Mouse (Mus musculus) kidney, embryonic 16.5 days (tissue): Measurements from ENCODE around the gene Selenom. TPM values are rescaled to one million over a fixed set of nuclear protein-coding genes. Genes with fewer than 3 reads are reported as not detected.

Experiments used
- ATAC-seq: fragments of 200-750 bp; cut with Nextera tagmentation; 2 replicates; pipeline ENCODE4 v1.8.0; 2017; ENCODE audit warnings: moderate TSS enrichment; ENCODE audit not compliant: low FRiP score, low TSS enrichment
- H3K27ac ChIP-seq: fragments of 300-500 bp; sonication (generic); 2 replicates; pipeline ENCODE4 v1.5.1; 2014; ENCODE audit warnings: low read length
- H3K27me3 ChIP-seq: fragments of 300-500 bp; sonication (generic); 2 replicates; pipeline ENCODE4 v1.6.1; 2014; ENCODE audit warnings: low read length, control low read depth, mixed read lengths; ENCODE audit not compliant: insufficient read depth
- H3K36me3 ChIP-seq: fragments of 300-500 bp; sonication (generic); 2 replicates; pipeline ENCODE4 v1.6.1; 2014; ENCODE audit warnings: low read length, control low read depth, mixed read lengths; ENCODE audit not compliant: insufficient read depth
- H3K4me1 ChIP-seq: fragments of 300-500 bp; sonication (generic); 2 replicates; pipeline ENCODE4 v1.6.1; 2014; ENCODE audit warnings: low read length, control low read depth, mixed read lengths; ENCODE audit not compliant: insufficient read depth
- H3K4me2 ChIP-seq: fragments of 300-500 bp; sonication (generic); replicated peaks from 2 replicates; pipeline ENCODE4 v1.6.1; 2014; ENCODE audit warnings: low read depth, low read length
- H3K4me3 ChIP-seq: fragments of 300-500 bp; sonication (generic); 2 replicates; pipeline ENCODE4 v1.5.1; 2014; ENCODE audit warnings: mild to moderate bottlenecking, low read length
- H3K9ac ChIP-seq: fragments of 300-500 bp; sonication (generic); replicated peaks from 2 replicates; pipeline ENCODE4 v1.6.1; 2014; ENCODE audit warnings: low read length
- H3K9me3 ChIP-seq: fragments of 300-500 bp; sonication (generic); 2 replicates; pipeline ENCODE4 v1.6.1; 2016; ENCODE audit warnings: low read length, control low read depth
- WGBS: fragments of 180-500 bp; shearing (Covaris S2); extraction: QIAGEN DNeasy Blood & Tissue Kit; methylation state at CpG from one replicate; pipeline ENCODE4 v1.1.7; 2014; 5-methylcytosine and 5-hydroxymethylcytosine counted together
- polyA plus RNA-seq: library from polyadenylated mRNA; unstranded; fragments of >200 nt; fragmentation: Nextera tagmentation; extraction: Ambion mirVana; gene quantifications from 2 replicates; pipeline ENCODE4 v1.2.1, GENCODE M21; 2015

Selenom gene
- polyA plus RNA-seq, 1 experiment from 2014 or later = 114 TPM

GRCm38 (mm10) chr11:3519051-3519726 lies 4.7 kb downstream of the Selenom start:
- no peak overlapping the region for H3K4me2 ChIP-seq
- no peaks in the 10 kb centered on the region for H3K9me3 ChIP-seq
- H3K27ac ChIP-seq = no peak overlapping the region
- no peak overlapping the region for H3K9ac ChIP-seq
- ATAC-seq = no peak
- 66% methylated on average over 4 of the region's 4 CpGs for WGBS
- H3K27me3 ChIP-seq = peaks cover 2% of the 10 kb centered on the region; the same call in 1 of the 2 replicates
- H3K4me1 ChIP-seq = peaks cover 24% of the 10 kb centered on the region
- peaks cover 34% of the 10 kb centered on the region for H3K36me3 ChIP-seq
- H3K4me3 ChIP-seq = no peak overlapping the region

- peaks cover 24% of the 10 kb centered on the region for H3K4me1 ChIP-seq
- peaks cover 41% of the 10 kb centered on the region for H3K36me3 ChIP-seq
- H3K4me3 ChIP-seq = no peak overlapping the region
- peaks cover 2% of the 10 kb centered on the region; the same call in 1 of the 2 replicates for H3K27me3 ChIP-seq
- no peak overlapping the region for H3K27ac ChIP-seq
- no peak overlapping the region for H3K9ac ChIP-seq
- no peak for ATAC-seq
- no peaks in the 10 kb centered on the region for H3K9me3 ChIP-seq
- 72% methylated on average over 11 of the region's 11 CpGs for WGBS
- no peak overlapping the region for H3K4me2 ChIP-seq
These were observed 5.4 kb downstream of the Selenom start for GRCm38 (mm10) chr11:3519756-3520398.

- Histone ChIP-seq H3K9me3 (no peaks in the 10 kb centered on the region), H3K36me3 (peaks cover 52% of the 10 kb centered on the region), H3K27ac (no peak overlapping the region), H3K4me3 (no peak overlapping the region), H3K9ac (no peak overlapping the region), H3K4me1 (peaks cover 20% of the 10 kb centered on the region), H3K27me3 (peaks cover 2% of the 10 kb centered on the region; the same call in 1 of the 2 replicates), H3K4me2 (no peak overlapping the region)
- no peak for ATAC-seq
- WGBS = 58% methylated on average over 14 of the region's 14 CpGs
These were observed 6.4 kb downstream of the Selenom start for GRCm38 (mm10) chr11:3520919-3521318.

GRCm38 (mm10) chr11:3521339-3522224 lies 7.1 kb downstream of the Selenom start:
- WGBS = 81% methylated on average over 23 of the region's 23 CpGs
- no peak overlapping the region for H3K9ac ChIP-seq
- H3K4me1 ChIP-seq = peaks cover 13% of the 10 kb centered on the region
- H3K27ac ChIP-seq = no peak overlapping the region
- no peak for ATAC-seq
- peaks cover 1% of the 10 kb centered on the region; the same call in 1 of the 2 replicates for H3K27me3 ChIP-seq
- no peak overlapping the region for H3K4me2 ChIP-seq
- H3K4me3 ChIP-seq = no peak overlapping the region
- peaks cover 58% of the 10 kb centered on the region for H3K36me3 ChIP-seq
- H3K9me3 ChIP-seq = no peaks in the 10 kb centered on the region

GRCm38 (mm10) chr11:3522285-3523000 lies 8.0 kb downstream of the Selenom start:
- no peaks in the 10 kb centered on the region for H3K9me3 ChIP-seq
- H3K9ac ChIP-seq = no peak overlapping the region
- ATAC-seq = no peak
- H3K36me3 ChIP-seq = peaks cover 66% of the 10 kb centered on the region
- peaks cover 5% of the 10 kb centered on the region for H3K4me1 ChIP-seq
- no peaks in the 10 kb centered on the region for H3K27me3 ChIP-seq
- H3K4me2 ChIP-seq = no peak overlapping the region
- WGBS = 94% methylated on average over 17 of the region's 17 CpGs
- H3K27ac ChIP-seq = no peak overlapping the region
- no peak overlapping the region for H3K4me3 ChIP-seq

GRCm38 (mm10) chr11:3523840-3524582 lies 9.5 kb downstream of the Selenom start:
- Histone ChIP-seq H3K4me3 (no peak overlapping the region), H3K27me3 (no peaks in the 10 kb centered on the region), H3K4me1 (no peaks in the 10 kb centered on the region), H3K4me2 (no peak overlapping the region), H3K9me3 (no peaks in the 10 kb centered on the region), H3K36me3 (peaks cover 81% of the 10 kb centered on the region), H3K27ac (no peak overlapping the region), H3K9ac (no peak overlapping the region)
- no peak for ATAC-seq
- WGBS = 90% methylated on average over 7 of the region's 7 CpGs

GRCm38 (mm10) chr11:3525560-3525959 lies 11.1 kb downstream of the Selenom start:
- Histone ChIP-seq H3K9ac (no peak overlapping the region), H3K4me1 (no peaks in the 10 kb centered on the region), H3K27me3 (no peaks in the 10 kb centered on the region), H3K9me3 (no peaks in the 10 kb centered on the region), H3K4me2 (no peak overlapping the region), H3K27ac (no peak overlapping the region), H3K4me3 (no peak overlapping the region), H3K36me3 (peaks cover 86% of the 10 kb centered on the region)
- no peak for ATAC-seq
- WGBS = 90% methylated on average over 4 of the region's 4 CpGs

GRCm38 (mm10) chr11:3526207-3526606 lies 11.7 kb downstream of the Selenom start:
- Histone ChIP-seq H3K27ac (no peak overlapping the region), H3K4me3 (no peak overlapping the region), H3K9ac (no peak overlapping the region), H3K36me3 (peaks cover 86% of the 10 kb centered on the region), H3K4me2 (no peak overlapping the region), H3K4me1 (no peaks in the 10 kb centered on the region), H3K27me3 (no peaks in the 10 kb centered on the region), H3K9me3 (no peaks in the 10 kb centered on the region)
- 84% methylated on average over 9 of the region's 9 CpGs for WGBS
- no peak for ATAC-seq
